Mouse (Mus musculus) lung, embryonic 15.5 days (tissue): Measurements from ENCODE around the gene Unk. TPM values are rescaled to one million over a fixed set of nuclear protein-coding genes. Genes with fewer than 3 reads are reported as not detected.

Experiments
- ATAC-seq: fragments of 200-750 bp; cut with Nextera tagmentation; 2 replicates; pipeline ENCODE4 v1.8.0; 2017; ENCODE audit warnings: moderate number of reproducible peaks, borderline replicate concordance; ENCODE audit not compliant: low FRiP score, low TSS enrichment; ENCODE audit errors: extremely low read depth
- H3K27ac ChIP-seq: fragments of 300-500 bp; sonication (generic); 2 replicates; pipeline ENCODE4 v1.5.1; 2015; ENCODE audit warnings: moderate library complexity, mild to moderate bottlenecking, inconsistent platforms
- H3K27me3 ChIP-seq: fragments of 300-500 bp; sonication (generic); 2 replicates; pipeline ENCODE4 v1.6.1; 2015; ENCODE audit warnings: inconsistent platforms
- H3K36me3 ChIP-seq: fragments of 300-500 bp; sonication (generic); 2 replicates; pipeline ENCODE4 v1.6.1; 2015; ENCODE audit warnings: inconsistent platforms
- H3K4me1 ChIP-seq: fragments of 300-500 bp; sonication (generic); 2 replicates; pipeline ENCODE4 v1.6.1; 2015; ENCODE audit warnings: inconsistent platforms
- H3K4me2 ChIP-seq: fragments of 300-500 bp; sonication (generic); 2 replicates; pipeline ENCODE4 v1.6.1; 2015; ENCODE audit warnings: inconsistent platforms, mild to moderate bottlenecking, moderate library complexity
- H3K4me3 ChIP-seq: fragments of 300-500 bp; sonication (generic); 2 replicates; pipeline ENCODE4 v1.5.1; 2015; ENCODE audit warnings: mild to moderate bottlenecking, inconsistent platforms
- H3K9ac ChIP-seq: fragments of 300-500 bp; sonication (generic); 2 replicates; pipeline ENCODE4 v1.6.1; 2015; ENCODE audit warnings: inconsistent platforms
- H3K9me3 ChIP-seq: fragments of 300-500 bp; sonication (generic); 2 replicates; pipeline ENCODE4 v1.6.1; 2016; ENCODE audit warnings: inconsistent platforms
- WGBS: fragments of 180-500 bp; shearing (Covaris S2); methylation state at CpG from one replicate; pipeline ENCODE4 v1.1.7; 2015; 5-methylcytosine and 5-hydroxymethylcytosine counted together
- polyA plus RNA-seq: library from polyadenylated mRNA; unstranded; fragments of >200 nt; fragmentation: Nextera tagmentation; extraction: Ambion mirVana; gene quantifications from 2 replicates; pipeline ENCODE4 v1.2.1, GENCODE M21; 2015

Unk gene
- polyA plus RNA-seq, 1 experiment from 2014 or later = 37.7 TPM

DNA sequence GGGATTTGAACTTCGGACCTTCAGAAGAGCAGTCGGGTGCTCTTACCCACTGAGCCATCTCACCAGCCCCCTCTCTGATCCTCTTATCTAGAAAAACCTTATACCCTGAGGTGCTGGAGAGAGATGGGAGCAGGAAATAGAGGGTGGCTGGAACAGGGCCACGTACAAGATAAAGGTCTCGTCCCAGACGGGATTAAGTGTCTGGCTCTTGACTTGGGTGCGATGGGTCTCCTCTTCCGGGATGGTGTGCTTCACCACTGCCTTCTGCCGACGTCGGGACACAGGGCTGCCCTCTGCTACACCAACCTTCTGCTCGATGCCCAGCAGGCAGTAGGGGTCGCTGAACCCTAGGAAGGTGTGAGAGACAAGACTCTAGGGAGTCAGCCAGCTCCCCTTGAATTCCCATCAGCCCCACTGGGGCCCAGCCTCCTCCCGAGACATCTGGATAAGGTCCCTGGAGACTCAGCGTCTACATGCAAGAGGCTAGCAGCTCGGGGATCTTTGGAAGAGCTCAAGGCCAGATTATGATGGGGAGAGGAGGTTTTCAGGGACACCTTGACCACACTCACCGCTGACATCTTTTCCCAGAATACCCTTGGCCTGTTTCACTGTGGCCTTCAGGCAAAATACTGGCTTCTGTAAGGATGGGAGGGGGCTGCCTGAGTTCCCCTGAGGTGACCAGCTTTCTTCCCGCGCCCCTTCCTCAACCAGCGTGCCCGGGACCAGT lies 45.6 kb downstream of the Unk start:
- Histone ChIP-seq H3K27ac (no peak overlapping the region), H3K27me3 (no peaks in the 10 kb centered on the region), H3K4me3 (no peak overlapping the region), H3K36me3 (peaks cover 21% of the 10 kb centered on the region), H3K4me1 (peaks cover 17% of the 10 kb centered on the region), H3K9ac (no peak overlapping the region), H3K9me3 (no peaks in the 10 kb centered on the region), H3K4me2 (no peak overlapping the region)
- ATAC-seq = no peak
- WGBS = 41% methylated on average over 20 of the region's 20 CpGs

DNA sequence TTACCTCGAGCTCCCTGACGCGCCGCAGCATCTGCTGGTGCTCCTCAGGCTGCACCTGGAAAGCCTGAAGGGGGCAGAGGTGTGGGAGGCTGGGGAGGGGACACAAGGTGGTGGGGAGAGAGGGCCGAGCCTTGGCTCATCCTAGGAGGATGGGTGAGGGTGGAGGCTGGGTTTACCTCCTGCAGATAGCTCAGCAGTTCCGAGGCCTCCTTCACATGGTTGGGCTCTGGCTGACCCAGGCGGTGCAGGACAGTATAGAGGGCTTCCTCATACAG lies 46.1 kb downstream of the Unk start:
- Histone ChIP-seq H3K4me3 (no peak overlapping the region), H3K9ac (no peak overlapping the region), H3K4me2 (no peak overlapping the region), H3K27me3 (no peaks in the 10 kb centered on the region), H3K9me3 (no peaks in the 10 kb centered on the region), H3K27ac (no peak overlapping the region), H3K4me1 (peaks cover 17% of the 10 kb centered on the region), H3K36me3 (peaks cover 25% of the 10 kb centered on the region)
- WGBS = 60% methylated on average over 7 of the region's 7 CpGs
- ATAC-seq = no peak

- ATAC-seq = no peak
- H3K4me3 ChIP-seq = peak overlapping the region; percentile 27; the same call in 1 of the 2 replicates
- H3K4me1 ChIP-seq = peaks cover 17% of the 10 kb centered on the region
- 52% methylated on average over 7 of the region's 7 CpGs for WGBS
- H3K27ac ChIP-seq = no peak overlapping the region; the same call in 1 of the 2 replicates
- H3K36me3 ChIP-seq = peaks cover 31% of the 10 kb centered on the region
- 0 out of 2 replicates have a peak overlapping the region, but pooled peaks have one; percentile 24 for H3K9ac ChIP-seq
- H3K4me2 ChIP-seq = peak overlapping the region; percentile 54
- no peaks in the 10 kb centered on the region for H3K9me3 ChIP-seq
- H3K27me3 ChIP-seq = no peaks in the 10 kb centered on the region
These were observed 46.7 kb downstream of the Unk start for GRCm38 (mm10) chr11:116076836-116077235.

DNA sequence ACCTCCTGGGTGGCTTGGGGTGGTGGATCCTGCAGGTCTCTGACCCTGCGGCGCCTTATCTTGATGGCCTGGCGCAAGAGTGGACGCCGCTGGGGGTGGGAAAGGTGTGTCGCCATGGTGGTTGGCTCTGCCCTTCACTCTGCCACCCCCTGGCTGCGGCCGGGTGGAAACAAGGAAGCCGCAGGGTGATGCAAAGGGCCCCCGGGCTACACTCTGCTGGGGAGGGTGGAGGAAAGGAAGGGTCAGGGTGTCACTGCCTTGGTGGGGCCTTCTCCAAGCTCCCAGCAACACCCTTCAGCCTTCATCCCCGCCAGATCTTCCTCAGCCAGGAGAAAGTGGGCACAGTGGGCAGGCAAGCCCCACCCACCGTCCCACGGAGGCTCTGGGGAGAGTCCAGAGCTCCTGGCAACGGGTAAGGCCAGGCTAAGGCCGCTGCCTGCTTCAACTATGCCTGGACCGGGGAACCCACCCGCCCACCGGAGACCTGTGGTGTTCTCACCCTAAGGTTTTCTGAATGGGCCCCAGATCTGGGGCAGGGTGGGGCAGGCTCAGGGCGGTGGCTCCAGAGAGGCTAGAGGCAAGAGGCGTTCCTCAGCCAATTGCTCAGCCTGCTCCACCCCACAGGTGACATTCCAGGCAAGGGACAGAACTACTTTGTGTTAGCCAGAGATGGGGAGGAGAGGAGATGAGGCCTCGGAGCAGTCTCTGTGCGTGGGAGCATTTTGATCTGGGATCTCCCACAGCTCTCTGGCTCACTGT lies 47.5 kb downstream of the Unk start, which contains the start of gene Unc13d:
Unc13d (minus strand) TSS at position 516 of the 759 bp plus-strand sequence.
- Histone ChIP-seq H3K4me3 (peak within 1 kb of the TSS; percentile 27), H3K27ac (peak within 1 kb of the TSS; percentile 82), H3K9ac (peak within 1 kb of the TSS; percentile 24; the same call in 1 of the 2 replicates), H3K4me2 (peak within 1 kb of the TSS; percentile 54), H3K4me1 (peaks cover 17% of the 10 kb centered on the region), H3K9me3 (no peaks in the 10 kb centered on the region), H3K36me3 (peaks cover 39% of the 10 kb centered on the region), H3K27me3 (no peaks in the 10 kb centered on the region)
- peak; percentile 65; the same call in 1 of the 2 replicates for ATAC-seq
- 47% methylated on average over 22 of the region's 22 CpGs for WGBS

DNA sequence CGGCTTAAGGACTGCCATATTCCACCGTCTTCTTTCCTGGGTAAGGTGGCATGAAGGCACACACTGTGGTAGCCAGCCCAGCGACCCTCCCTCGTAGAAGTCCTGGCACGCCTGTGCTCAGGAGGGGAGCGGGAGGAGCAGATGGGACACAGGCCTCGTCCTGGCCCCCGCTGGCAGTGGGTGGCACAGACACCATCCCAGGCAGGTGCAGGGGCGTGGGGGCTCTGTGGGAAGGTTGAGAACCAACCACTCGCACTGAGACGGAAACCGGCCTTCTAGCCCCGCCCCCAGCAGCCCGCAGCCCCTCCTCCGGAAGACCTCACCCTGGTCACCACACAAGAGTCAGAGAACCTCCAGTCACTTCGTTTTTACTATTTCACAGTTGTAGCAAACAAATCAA lies 48.1 kb downstream of the Unk start:
- Histone ChIP-seq H3K4me1 (peaks cover 17% of the 10 kb centered on the region), H3K27ac (peak overlapping the region; percentile 82), H3K4me3 (peak overlapping the region; percentile 27), H3K9me3 (no peaks in the 10 kb centered on the region), H3K4me2 (peak overlapping the region; percentile 54), H3K27me3 (no peaks in the 10 kb centered on the region), H3K9ac (no peak overlapping the region), H3K36me3 (peaks cover 43% of the 10 kb centered on the region)
- ATAC-seq = peak; percentile 22; the same call in 1 of the 2 replicates
- WGBS = 11% methylated on average over 16 of the region's 16 CpGs

GRCm38 (mm10) chr11:116078676-116079320 lies 48.7 kb downstream of the Unk start:
- Histone ChIP-seq H3K27ac (peak overlapping the region; percentile 35; the same call in 1 of the 2 replicates), H3K4me3 (no peak overlapping the region), H3K4me2 (no peak overlapping the region; the same call in 1 of the 2 replicates), H3K9ac (no peak overlapping the region), H3K36me3 (peaks cover 49% of the 10 kb centered on the region), H3K9me3 (no peaks in the 10 kb centered on the region), H3K27me3 (no peaks in the 10 kb centered on the region), H3K4me1 (peaks cover 17% of the 10 kb centered on the region)
- WGBS = 40% methylated on average over 10 of the region's 10 CpGs
- ATAC-seq = no peak

DNA sequence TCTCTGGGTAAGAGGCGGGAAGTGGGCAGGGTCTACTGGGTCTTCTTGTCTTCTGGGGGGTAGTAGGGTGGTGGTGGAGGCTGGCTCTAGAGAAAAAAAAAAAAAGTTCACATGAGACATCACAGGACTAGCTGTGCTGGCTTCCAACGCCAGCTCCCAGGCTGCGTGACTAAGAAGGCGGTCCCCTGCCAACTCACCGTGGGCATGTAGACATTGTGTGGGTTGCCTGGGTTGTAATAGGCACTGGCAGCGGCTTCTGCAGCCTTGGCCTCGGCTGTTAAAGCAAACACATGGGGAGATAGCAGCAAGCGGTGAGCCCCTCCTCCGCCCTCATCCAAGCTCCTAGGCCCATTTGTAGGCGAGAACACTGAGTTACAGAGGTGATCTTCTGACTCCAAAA lies 49.4 kb downstream of the Unk start:
- H3K9me3 ChIP-seq = no peaks in the 10 kb centered on the region
- ATAC-seq = no peak
- H3K4me3 ChIP-seq = no peak overlapping the region
- peaks cover 49% of the 10 kb centered on the region for H3K36me3 ChIP-seq
- H3K27me3 ChIP-seq = no peaks in the 10 kb centered on the region
- H3K27ac ChIP-seq = no peak overlapping the region
- no peak overlapping the region for H3K9ac ChIP-seq
- peaks cover 17% of the 10 kb centered on the region for H3K4me1 ChIP-seq
- WGBS = 79% methylated on average over 10 of the region's 10 CpGs
- H3K4me2 ChIP-seq = no peak overlapping the region

GRCm38 (mm10) chr11:116081081-116081480 lies 51.0 kb downstream of the Unk start:
- Histone ChIP-seq H3K27ac (no peak overlapping the region), H3K4me3 (no peak overlapping the region), H3K36me3 (peaks cover 49% of the 10 kb centered on the region), H3K4me1 (peaks cover 27% of the 10 kb centered on the region), H3K9ac (no peak overlapping the region), H3K4me2 (no peak overlapping the region), H3K27me3 (no peaks in the 10 kb centered on the region), H3K9me3 (no peaks in the 10 kb centered on the region)
- WGBS = 71% methylated on average over 6 of the region's 6 CpGs
- ATAC-seq = no peak

DNA sequence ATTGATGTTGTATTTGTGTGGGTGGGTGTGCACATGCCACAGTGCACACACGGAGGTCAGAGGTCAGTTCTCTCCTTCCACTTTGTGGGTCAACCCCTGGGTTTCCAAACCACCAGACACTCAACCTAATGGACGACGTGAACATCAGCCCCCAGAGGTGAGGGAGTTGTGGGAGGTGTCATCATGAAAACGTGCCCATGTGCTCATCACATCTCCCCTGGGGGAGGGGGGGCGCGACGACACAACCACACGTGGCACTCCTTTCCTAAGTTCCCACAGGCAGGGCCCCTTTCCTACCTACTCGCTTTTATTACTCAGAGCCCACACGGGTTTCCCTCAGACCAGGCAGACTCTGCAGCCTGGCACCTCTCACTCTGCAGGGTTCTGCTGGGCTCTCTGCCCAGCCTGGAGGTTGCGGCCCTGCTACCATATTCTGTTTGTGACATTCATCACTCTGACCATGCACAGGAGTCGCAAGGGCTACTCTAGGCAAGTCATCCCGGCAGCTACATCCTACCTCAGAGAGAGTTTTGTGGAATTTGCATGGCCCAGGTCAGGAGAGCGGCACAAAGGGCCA lies 53.1 kb downstream of the Unk start:
- H3K36me3 ChIP-seq = peaks cover 49% of the 10 kb centered on the region

DNA sequence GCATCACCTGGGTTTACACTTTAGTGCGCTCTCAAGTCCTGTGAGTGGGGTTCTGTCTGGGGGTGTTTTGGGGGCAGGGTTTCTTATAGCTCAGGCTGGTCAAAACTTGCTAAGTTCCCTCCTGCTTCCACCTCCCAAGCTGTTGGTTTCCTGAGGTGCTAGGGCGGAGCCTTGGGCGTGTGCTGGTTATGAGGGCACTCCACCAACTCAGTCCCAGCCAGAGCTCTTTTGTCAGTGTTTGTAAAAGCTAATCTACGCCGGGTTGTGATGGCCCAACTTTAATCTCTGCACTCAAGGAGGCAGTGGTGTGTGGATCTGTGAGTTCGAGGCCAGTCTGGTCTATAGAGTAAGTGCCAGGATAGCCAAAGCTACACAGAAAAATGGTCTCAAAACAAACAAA lies 54.0 kb downstream of the Unk start:
- Histone ChIP-seq H3K27ac (no peak overlapping the region), H3K36me3 (peaks cover 43% of the 10 kb centered on the region), H3K4me3 (no peak overlapping the region), H3K4me2 (no peak overlapping the region), H3K27me3 (no peaks in the 10 kb centered on the region), H3K4me1 (peaks cover 18% of the 10 kb centered on the region), H3K9ac (no peak overlapping the region), H3K9me3 (no peaks in the 10 kb centered on the region)
- 83% methylated on average over 6 of the region's 6 CpGs for WGBS
- ATAC-seq = no peak

More for the DNA sequence above, 53.1 kb downstream of the Unk start:
- Histone ChIP-seq H3K9ac (no peak overlapping the region), H3K4me1 (peaks cover 26% of the 10 kb centered on the region), H3K27ac (no peak overlapping the region), H3K4me3 (no peak overlapping the region), H3K4me2 (no peak overlapping the region), H3K27me3 (no peaks in the 10 kb centered on the region), H3K9me3 (no peaks in the 10 kb centered on the region)
- ATAC-seq = no peak
- 87% methylated on average over 14 of the region's 14 CpGs for WGBS

DNA sequence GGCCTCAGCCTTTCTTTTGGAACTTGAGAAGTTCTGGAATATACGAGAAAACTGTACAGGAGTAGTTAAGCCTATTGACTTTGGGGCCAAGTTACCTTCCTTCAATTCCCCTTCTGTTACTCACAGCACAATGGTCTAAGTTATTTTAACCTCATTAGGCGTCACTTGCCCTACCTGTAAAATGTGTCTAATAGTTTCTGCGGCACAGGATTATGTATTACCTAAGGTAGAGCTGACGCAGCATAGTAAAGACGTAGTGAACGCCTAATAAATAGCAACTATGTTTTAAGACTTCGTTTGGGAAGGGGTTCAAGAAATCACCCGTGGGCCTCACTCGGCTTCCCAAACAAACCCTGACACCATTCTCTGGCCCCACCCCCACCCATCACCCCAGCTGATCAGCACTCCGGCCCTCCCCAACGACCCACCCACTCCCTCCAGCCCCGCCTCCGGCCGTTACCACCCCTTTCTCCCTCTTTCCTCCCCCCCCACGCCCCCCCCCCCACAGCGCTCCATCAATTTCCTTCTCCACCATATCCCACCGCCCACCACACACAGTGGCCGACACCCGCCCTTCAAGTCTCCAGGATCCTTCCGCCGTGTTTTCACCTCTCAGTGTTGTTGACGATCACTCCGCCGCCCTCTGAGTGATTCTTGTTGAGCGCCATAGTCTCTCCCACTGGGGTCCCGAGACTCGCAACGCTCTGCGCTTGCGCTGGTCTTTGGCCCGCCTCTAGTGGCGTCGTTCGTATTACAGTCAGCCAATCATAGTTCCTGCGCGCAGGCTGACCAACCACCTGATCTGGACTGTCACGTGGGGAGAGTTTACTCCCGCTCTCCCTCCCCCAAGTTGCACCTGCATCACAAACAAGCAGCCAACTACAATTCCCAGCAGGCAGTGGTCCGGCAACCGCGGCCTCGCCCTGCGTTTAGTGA lies 56.4 kb downstream of the Unk start, which contains the start of gene Wbp2:
Wbp2 (minus strand) TSS at position 738 of the 936 bp plus-strand sequence.
- Histone ChIP-seq H3K4me2 (peak within 1 kb of the TSS; percentile 61), H3K27ac (peak within 1 kb of the TSS; percentile 79), H3K9me3 (no peaks in the 10 kb centered on the region), H3K36me3 (peaks cover 20% of the 10 kb centered on the region), H3K4me3 (peak within 1 kb of the TSS; percentile 51), H3K4me1 (peaks cover 18% of the 10 kb centered on the region), H3K9ac (peak within 1 kb of the TSS; percentile 43), H3K27me3 (no peaks in the 10 kb centered on the region)
- WGBS = 3% methylated on average over 37 of the region's 43 CpGs
- peak; percentile 96 for ATAC-seq
